Comparison of ENCODE assay signal across 8 mouse cellular contexts in genomic region chr1:185454575-185454954, GRCm38 (mm10). TPM values are rescaled to one million over a fixed set of nuclear protein-coding genes. Genes with fewer than 3 reads are reported as not detected.
DNase-seq lines count a peak whose midpoint lies in the region; ATAC-seq and TF ChIP-seq lines count a peak whose summit lies in the region.

Gene Slc30a10, plus strand, starts transcription at chr1:185454848.

- peaks cover 47% of the 10 kb centered on the region for H3K27me3 ChIP-seq in kidney, embryonic 15.5 days
- H3K27me3 ChIP-seq in embryonic facial prominence, embryonic 14.5 days (replicated peaks; ENCODE audit: control insufficient read depth, insufficient read depth, low read length) = peaks cover 40% of the 10 kb centered on the region
- peaks cover 22% of the 10 kb centered on the region for H3K27me3 ChIP-seq in hindbrain, embryonic 11.5 days (ENCODE audit: control insufficient read depth, insufficient read depth, low read length)
- H3K27me3 ChIP-seq in limb, embryonic 12.5 days = peaks cover 55% of the 10 kb centered on the region
- peaks cover 7% of the 10 kb centered on the region; the same call in 1 of the 2 replicates for H3K27me3 ChIP-seq in neural tube, embryonic 14.5 days (ENCODE audit: control insufficient read depth, insufficient read depth, low read length)

- no peak within 1 kb of the TSS for H3K27ac ChIP-seq in kidney, embryonic 15.5 days
- peak within 1 kb of the TSS; percentile 73 for H3K27ac ChIP-seq in bone marrow, adult 2 months (ENCODE audit: control insufficient read depth, insufficient read depth, low read depth, low read length, poor library complexity)
- no peak within 1 kb of the TSS for H3K27ac ChIP-seq in embryonic facial prominence, embryonic 14.5 days (replicated peaks; ENCODE audit: low read depth, low read length)
- H3K27ac ChIP-seq in hindbrain, embryonic 11.5 days (ENCODE audit: low read depth, low read length) = no peak within 1 kb of the TSS
- H3K27ac ChIP-seq in limb, embryonic 12.5 days = no peak within 1 kb of the TSS
- 0 out of 2 replicates have a peak within 1 kb of the TSS, but pooled peaks have one; percentile 40 for H3K27ac ChIP-seq in neural tube, embryonic 14.5 days (ENCODE audit: low read depth, low read length)

- 3% methylated on average over 18 of the region's 18 CpGs for WGBS in kidney, embryonic 15.5 days
- 5% methylated on average over 18 of the region's 18 CpGs for WGBS in bone marrow, adult 2 months
- WGBS in embryonic facial prominence, embryonic 14.5 days = 3% methylated on average over 18 of the region's 18 CpGs
- 6% methylated on average over 15 of the region's 18 CpGs for WGBS in hindbrain, embryonic 11.5 days
- WGBS in limb, embryonic 12.5 days = 4% methylated on average over 16 of the region's 18 CpGs
- 0% methylated on average over 18 of the region's 18 CpGs for WGBS in neural tube, embryonic 14.5 days

- TF ChIP-seq CTCF in bone marrow, adult 2 months (IDR thresholded peaks at IDR 0.05; ENCODE audit: control insufficient read depth, insufficient read depth, low read length) = no peak

- no peaks in the 10 kb centered on the region for H3K36me3 ChIP-seq in kidney, embryonic 15.5 days
- no peaks in the 10 kb centered on the region for H3K36me3 ChIP-seq in embryonic facial prominence, embryonic 14.5 days (ENCODE audit: control insufficient read depth, insufficient read depth, low read length)
- no peaks in the 10 kb centered on the region for H3K36me3 ChIP-seq in hindbrain, embryonic 11.5 days (ENCODE audit: control insufficient read depth, insufficient read depth, low read length)
- no peaks in the 10 kb centered on the region for H3K36me3 ChIP-seq in limb, embryonic 12.5 days
- H3K36me3 ChIP-seq in neural tube, embryonic 14.5 days (ENCODE audit: control insufficient read depth, insufficient read depth, low read length) = no peaks in the 10 kb centered on the region

- ATAC-seq in kidney, embryonic 15.5 days (replicated peaks; ENCODE audit: low FRiP score) = peak; percentile 93
- ATAC-seq in embryonic facial prominence, embryonic 14.5 days (ENCODE audit: low read depth) = peak; percentile 90
- ATAC-seq in hindbrain, embryonic 11.5 days (ENCODE audit: low FRiP score) = peak; percentile 84
- ATAC-seq in limb, embryonic 12.5 days (ENCODE audit: insufficient number of reproducible peaks, insufficient read depth, low FRiP score, low TSS enrichment, low read depth) = peak; percentile 73
- ATAC-seq in neural tube, embryonic 14.5 days (ENCODE audit: low read depth) = peak; percentile 82

- 0 out of 2 replicates have a peak, but pooled peaks have one; percentile 7 for TF ChIP-seq POLR2A in bone marrow, adult 2 months (IDR thresholded peaks at IDR 0.05; ENCODE audit: borderline replicate concordance, control insufficient read depth, low read depth, low read length)

- H3K9ac ChIP-seq in kidney, embryonic 15.5 days = peak within 1 kb of the TSS; percentile 15
- peak within 1 kb of the TSS; percentile 60 for H3K9ac ChIP-seq in embryonic facial prominence, embryonic 14.5 days (ENCODE audit: low read depth, low read length)
- peak within 1 kb of the TSS; percentile 53 for H3K9ac ChIP-seq in hindbrain, embryonic 11.5 days (ENCODE audit: low read depth, low read length)
- peak within 1 kb of the TSS; percentile 63 for H3K9ac ChIP-seq in limb, embryonic 12.5 days (replicated peaks)
- peak within 1 kb of the TSS; percentile 62 for H3K9ac ChIP-seq in neural tube, embryonic 14.5 days (replicated peaks; ENCODE audit: low read depth, low read length)

- peaks cover 14% of the 10 kb centered on the region for H3K4me1 ChIP-seq in kidney, embryonic 15.5 days
- H3K4me1 ChIP-seq in bone marrow, adult 2 months (ENCODE audit: control insufficient read depth, insufficient read depth, low read length) = peaks cover 5% of the 10 kb centered on the region
- peaks cover 3% of the 10 kb centered on the region; the same call in 1 of the 2 replicates for H3K4me1 ChIP-seq in embryonic facial prominence, embryonic 14.5 days (ENCODE audit: control insufficient read depth, insufficient read depth, low read length)
- H3K4me1 ChIP-seq in hindbrain, embryonic 11.5 days (replicated peaks; ENCODE audit: control insufficient read depth, insufficient read depth, low read length) = no peaks in the 10 kb centered on the region
- H3K4me1 ChIP-seq in limb, embryonic 12.5 days (replicated peaks) = peaks cover 17% of the 10 kb centered on the region
- peaks cover 4% of the 10 kb centered on the region; the same call in 1 of the 2 replicates for H3K4me1 ChIP-seq in neural tube, embryonic 14.5 days (ENCODE audit: control insufficient read depth, insufficient read depth, low read length)

- DNase-seq in kidney, adult 18-20 months = no peak
- DNase-seq in embryonic facial prominence, embryonic 14.5 days (ENCODE audit: low spot score) = peak; percentile 63
- DNase-seq in hindbrain, embryonic 11.5 days (ENCODE audit: low spot score) = peak; percentile 58
- DNase-seq in urinary bladder, adult 2 months (ENCODE audit: low spot score) = no peak

- no peaks in the 10 kb centered on the region for H3K9me3 ChIP-seq in kidney, embryonic 15.5 days (replicated peaks)
- no peaks in the 10 kb centered on the region for H3K9me3 ChIP-seq in embryonic facial prominence, embryonic 14.5 days (ENCODE audit: control insufficient read depth, low read length)
- no peaks in the 10 kb centered on the region for H3K9me3 ChIP-seq in hindbrain, embryonic 11.5 days (ENCODE audit: control insufficient read depth, low read length)
- no peaks in the 10 kb centered on the region for H3K9me3 ChIP-seq in limb, embryonic 12.5 days
- no peaks in the 10 kb centered on the region for H3K9me3 ChIP-seq in neural tube, embryonic 14.5 days (ENCODE audit: control insufficient read depth, low read length)

- peak within 1 kb of the TSS; percentile 53 for H3K4me3 ChIP-seq in kidney, embryonic 15.5 days (replicated peaks)
- peak within 1 kb of the TSS; percentile 73 for H3K4me3 ChIP-seq in bone marrow, adult 2 months (replicated peaks; ENCODE audit: control insufficient read depth, low read depth, low read length)
- peak within 1 kb of the TSS; percentile 55 for H3K4me3 ChIP-seq in embryonic facial prominence, embryonic 14.5 days (ENCODE audit: low read depth, low read length)
- H3K4me3 ChIP-seq in hindbrain, embryonic 11.5 days (ENCODE audit: low read depth, low read length) = peak within 1 kb of the TSS; percentile 48
- H3K4me3 ChIP-seq in limb, embryonic 12.5 days (replicated peaks) = peak within 1 kb of the TSS; percentile 55
- peak within 1 kb of the TSS; percentile 49 for H3K4me3 ChIP-seq in neural tube, embryonic 14.5 days (ENCODE audit: low read depth, low read length)

- peak within 1 kb of the TSS; percentile 98 for H3K4me2 ChIP-seq in kidney, embryonic 15.5 days
- H3K4me2 ChIP-seq in embryonic facial prominence, embryonic 14.5 days (ENCODE audit: low read depth, low read length) = peak within 1 kb of the TSS; percentile 98
- peak within 1 kb of the TSS; percentile 98 for H3K4me2 ChIP-seq in hindbrain, embryonic 11.5 days (replicated peaks; ENCODE audit: low read depth, low read length)
- H3K4me2 ChIP-seq in limb, embryonic 12.5 days = peak within 1 kb of the TSS; percentile 95
- peak within 1 kb of the TSS; percentile 84 for H3K4me2 ChIP-seq in neural tube, embryonic 14.5 days (ENCODE audit: low read depth, low read length)

RNA-seq across cellular contexts. Expression of gene Slc30a10, which starts in this region (rescaled TPM):
- polyA plus RNA-seq in kidney, embryonic 15.5 days (2015; fragmentation: Nextera tagmentation; extraction: Ambion mirVana) = 0.10 and 0.38 TPM in 2 replicates
- polyA plus RNA-seq in bone marrow, adult 2 months (2011; ENCODE audit: insufficient read depth, insufficient read length, low replicate concordance, missing spikeins) = 3.7 and 4.2 TPM in 2 replicates
- polyA plus RNA-seq in embryonic facial prominence, embryonic 14.5 days (2014; fragmentation: Nextera tagmentation; extraction: Ambion mirVana) = 0.40 and 0.50 TPM in 2 replicates
- 1.5 TPM in 2 replicates for polyA plus RNA-seq in hindbrain, embryonic 11.5 days (2014; fragmentation: Nextera tagmentation; extraction: Ambion mirVana)
- 0.39 and 0.54 TPM in 2 replicates for polyA plus RNA-seq in limb, embryonic 12.5 days (2016; fragmentation: Nextera tagmentation; extraction: Ambion mirVana)
- polyA plus RNA-seq in neural tube, embryonic 14.5 days (2014; fragmentation: Nextera tagmentation; extraction: Ambion mirVana) = 5.8 and 6.3 TPM in 2 replicates
- 0.01 TPM in 1 of 2 replicates, not detected in the other for polyA plus RNA-seq in urinary bladder, adult 2 months (2012; rRNA removed)

Comparison
In these comparisons a context has a peak if more than half of its experiments do, and no peak if none do; other contexts are left out.
1. Peak in ATAC-seq, H3K4me3 ChIP-seq, H3K9ac ChIP-seq and H3K4me2 ChIP-seq in kidney, embryonic 15.5 days; RNA of the gene not detected or under 1 TPM.
2. Peak in DNase-seq, ATAC-seq, H3K4me3 ChIP-seq, H3K9ac ChIP-seq and H3K4me2 ChIP-seq in embryonic facial prominence, embryonic 14.5 days; RNA of the gene not detected or under 1 TPM.
3. Peak in ATAC-seq, H3K4me3 ChIP-seq, H3K9ac ChIP-seq and H3K4me2 ChIP-seq in limb, embryonic 12.5 days; RNA of the gene not detected or under 1 TPM.
4. H3K27ac ChIP-seq: peak in bone marrow, adult 2 months (single experiment) and neural tube, embryonic 14.5 days (single experiment); none in kidney, embryonic 15.5 days (single experiment), embryonic facial prominence, embryonic 14.5 days (single experiment), hindbrain, embryonic 11.5 days (single experiment) and limb, embryonic 12.5 days (single experiment).
5. Peak in every context shown above with its lines, with median percentiles within 50 percentile points of each other: ATAC-seq, H3K4me2 ChIP-seq, H3K4me3 ChIP-seq and H3K9ac ChIP-seq.